Mouse (Mus musculus): ENCODE measurements around the gene Nipbl. TPM values are rescaled to one million over a fixed set of nuclear protein-coding genes. Genes with fewer than 3 reads are reported as not detected.

Gene Nipbl
- total RNA-seq (2023), result 64.6 and 80.9 TPM in 2 replicates

DNA sequence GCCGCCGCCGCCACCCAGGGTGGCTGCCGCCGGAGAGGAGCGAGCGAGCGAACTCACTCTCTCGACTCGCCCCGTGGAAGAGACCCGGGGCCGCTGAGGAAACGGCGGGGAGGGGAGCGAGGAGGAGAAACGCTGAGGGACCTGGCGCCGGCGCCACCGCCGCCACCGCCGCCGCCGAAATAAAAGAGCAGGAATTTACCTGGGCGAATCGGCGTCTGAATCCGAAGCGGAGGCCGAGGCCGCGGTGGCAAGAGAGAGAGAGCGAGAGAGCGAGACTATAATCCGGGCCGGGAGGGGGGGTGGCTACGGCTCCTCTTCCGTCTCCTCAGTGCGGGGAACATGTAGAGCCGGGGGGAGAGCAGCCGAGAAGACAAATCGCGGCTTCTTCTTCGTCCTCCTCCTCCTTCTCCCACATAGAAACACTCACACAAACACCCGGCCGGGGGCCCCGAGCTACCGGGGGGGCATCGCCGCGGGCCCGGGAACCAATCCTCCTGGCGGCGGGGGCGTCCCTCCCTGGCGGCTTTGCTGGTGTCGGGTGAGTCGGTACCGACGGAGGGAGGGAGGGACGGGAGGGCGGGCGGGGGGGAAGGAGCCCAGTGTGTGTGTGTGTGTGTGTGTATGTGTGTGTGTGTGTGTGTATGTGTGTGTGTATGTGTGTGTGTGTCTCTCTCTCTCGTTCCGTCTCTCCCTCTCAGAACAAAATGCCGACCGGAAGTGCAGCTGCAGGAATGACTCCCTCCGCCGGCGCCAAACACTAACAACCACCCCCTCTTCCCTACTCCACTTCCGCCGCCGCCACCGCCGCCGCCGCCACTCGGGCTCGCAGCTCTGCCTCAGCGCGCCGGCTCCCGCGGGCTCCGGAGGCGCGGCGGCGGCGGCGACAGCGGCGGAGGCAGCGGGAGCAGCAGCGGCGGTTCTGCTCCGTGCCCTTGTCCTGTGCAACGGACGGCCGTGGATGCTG lies at the start of gene Nipbl:
TSS of gene Nipbl (minus strand) at position 538 of the 964 bp plus-strand sequence.

Other genes with a start within 250 kb of the Nipbl start
- not detected in 2 replicates for gene Gm2310, start 75.5 kb upstream of the Nipbl start, total RNA-seq (2023)